Mouse (Mus musculus) frontal cortex, adult (tissue): Measurements from ENCODE around the gene Nat8f5.
"Not testable (repeated sequence)": the region's sequence is repeated elsewhere in the genome, so short reads cannot be mapped to it uniquely, and the experiment has no call there.

Source experiments
- ATAC-seq: cut with Nextera tagmentation; 2 replicates; pipeline ENCODE4 v1.9.2; 2017; ENCODE audit warnings: mild to moderate bottlenecking, moderate library complexity, mixed read lengths; ENCODE audit not compliant: low TSS enrichment

Gene Nat8f5

DNA sequence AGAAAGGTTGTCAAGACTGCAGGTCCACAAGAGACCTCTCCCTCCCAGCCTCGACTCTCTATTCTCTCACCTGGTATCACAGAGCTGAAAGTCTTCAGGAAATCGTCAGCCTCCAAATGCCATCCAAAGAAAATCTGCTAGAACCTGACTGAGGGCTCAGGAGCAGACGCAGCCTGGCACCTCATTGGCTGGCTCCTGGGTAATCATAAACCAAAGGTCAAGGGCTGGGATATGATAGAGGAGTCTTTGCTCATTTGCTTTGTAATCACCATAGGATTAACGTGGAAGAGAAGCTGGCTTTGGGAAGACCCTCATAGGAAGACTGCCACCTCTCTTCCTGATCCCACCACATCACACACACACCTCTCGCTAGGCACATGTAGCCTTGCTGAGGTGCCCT is at the start of gene Nat8f5, which contains the start of gene Nat8f6:
Gene Nat8f5, minus strand, starts transcription at position 136 of the 400 bp plus-strand sequence.
Gene Nat8f6, minus strand, starts transcription at position 118 of the 400 bp plus-strand sequence.
- no peak for ATAC-seq

DNA sequence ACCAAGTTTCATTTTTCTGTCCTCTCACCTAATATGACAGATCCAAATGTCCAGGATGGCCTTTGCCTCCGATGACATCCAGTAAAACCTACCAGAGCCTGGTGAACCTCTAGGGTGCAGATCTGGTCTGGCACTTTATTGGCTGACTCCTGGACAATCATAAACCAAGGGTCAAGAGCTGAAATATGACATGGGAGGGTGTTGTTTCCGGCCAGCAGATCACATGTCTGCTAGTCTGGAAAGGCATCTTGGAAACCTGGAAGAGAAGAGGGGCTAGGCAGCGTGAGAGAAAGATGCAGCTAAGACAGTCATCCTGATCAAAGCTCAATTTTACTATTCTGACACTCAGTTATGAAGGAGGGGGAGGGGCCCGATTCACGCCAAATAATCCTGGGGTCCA is 48.2 kb upstream of the Nat8f5 start, which contains the start of gene Nat8f2:
Gene Nat8f2, minus strand, starts transcription at position 153 of the 400 bp plus-strand sequence.
- ATAC-seq: not testable (repeated sequence)

DNA sequence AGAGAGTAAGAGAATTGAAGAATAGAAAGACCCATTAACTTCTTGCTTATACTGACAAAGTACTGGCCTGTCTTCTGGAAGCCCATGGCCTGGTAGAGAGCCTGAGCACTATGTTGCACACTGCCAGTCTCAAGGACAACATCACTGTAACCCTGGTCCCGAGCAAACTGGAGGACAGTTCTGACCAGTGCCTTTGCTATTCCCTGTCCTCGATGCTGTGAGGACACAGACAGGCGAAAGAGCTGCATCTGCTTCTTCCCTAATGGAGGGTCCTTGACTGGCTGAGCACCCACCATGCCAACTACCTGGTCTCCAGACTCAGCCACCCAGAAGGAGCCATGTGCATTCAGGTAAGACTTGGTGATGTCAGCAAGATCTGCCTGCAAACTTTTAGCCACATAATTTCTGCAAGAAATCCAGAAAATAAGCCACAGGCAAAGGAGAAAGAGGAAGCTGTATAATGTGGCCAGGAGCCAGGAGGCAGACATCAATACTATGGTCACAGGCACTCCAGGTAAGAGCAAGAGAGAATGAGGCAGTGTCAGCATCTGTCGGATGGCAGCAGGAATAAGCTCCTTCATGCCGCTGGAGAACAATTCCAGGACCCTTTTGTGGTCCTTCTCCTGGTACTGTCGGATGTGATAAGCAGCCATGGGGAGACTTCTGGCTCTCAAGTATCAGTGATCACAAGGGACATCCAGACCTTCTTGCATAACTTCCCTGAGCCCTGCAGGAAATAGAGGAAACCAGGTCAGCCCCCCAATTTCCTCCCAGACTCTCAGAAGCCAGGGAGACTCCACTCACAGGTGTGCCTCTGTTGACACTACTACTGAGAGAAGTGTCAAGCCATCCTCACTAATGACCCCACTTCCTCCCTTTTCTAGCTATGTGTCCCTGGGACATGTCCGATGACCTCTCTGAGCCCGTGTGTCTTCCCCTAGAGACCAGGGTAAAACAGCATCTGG is 47.2 kb upstream of the Nat8f5 start:
- ATAC-seq: no peak

DNA sequence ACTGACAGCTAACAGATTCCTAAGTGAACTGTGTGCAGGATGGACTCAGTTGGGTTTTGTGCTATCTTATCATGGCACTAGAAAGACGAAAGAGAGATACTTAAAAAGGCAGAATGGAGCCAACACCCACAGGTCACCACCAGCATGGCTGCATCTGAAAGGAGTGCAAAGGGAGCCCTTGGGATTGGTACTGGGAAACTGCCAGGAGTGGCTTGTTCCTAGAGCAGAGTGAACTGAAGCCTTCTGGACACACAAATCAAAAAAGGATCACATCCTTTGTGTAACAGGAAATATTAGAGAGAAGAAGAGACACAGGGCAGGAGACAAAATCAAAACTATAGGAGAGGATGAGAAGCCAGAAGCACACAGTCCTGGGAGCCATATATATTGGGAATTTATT is 46.2 kb upstream of the Nat8f5 start:
- ATAC-seq: not testable (repeated sequence)

DNA sequence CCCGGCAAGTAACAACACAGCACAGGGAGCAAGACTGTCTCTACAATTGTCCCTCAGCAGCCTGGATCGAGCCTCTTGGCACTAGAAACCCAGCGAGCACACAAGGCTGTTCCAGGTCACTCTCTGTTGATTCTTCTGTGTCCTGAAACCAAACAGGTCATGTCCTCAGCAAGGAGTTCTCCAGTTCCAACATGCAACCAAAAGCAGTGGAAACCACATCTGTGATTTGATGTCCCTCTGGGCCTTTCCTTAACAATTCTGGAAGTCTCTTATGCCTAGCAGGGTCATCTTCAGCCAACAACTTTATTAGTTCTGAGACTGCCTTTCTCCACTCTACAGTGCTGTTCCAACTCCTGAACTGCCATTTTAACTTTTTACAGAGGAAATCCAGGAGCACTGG is 45.4 kb upstream of the Nat8f5 start:
- ATAC-seq: not testable (repeated sequence)

DNA sequence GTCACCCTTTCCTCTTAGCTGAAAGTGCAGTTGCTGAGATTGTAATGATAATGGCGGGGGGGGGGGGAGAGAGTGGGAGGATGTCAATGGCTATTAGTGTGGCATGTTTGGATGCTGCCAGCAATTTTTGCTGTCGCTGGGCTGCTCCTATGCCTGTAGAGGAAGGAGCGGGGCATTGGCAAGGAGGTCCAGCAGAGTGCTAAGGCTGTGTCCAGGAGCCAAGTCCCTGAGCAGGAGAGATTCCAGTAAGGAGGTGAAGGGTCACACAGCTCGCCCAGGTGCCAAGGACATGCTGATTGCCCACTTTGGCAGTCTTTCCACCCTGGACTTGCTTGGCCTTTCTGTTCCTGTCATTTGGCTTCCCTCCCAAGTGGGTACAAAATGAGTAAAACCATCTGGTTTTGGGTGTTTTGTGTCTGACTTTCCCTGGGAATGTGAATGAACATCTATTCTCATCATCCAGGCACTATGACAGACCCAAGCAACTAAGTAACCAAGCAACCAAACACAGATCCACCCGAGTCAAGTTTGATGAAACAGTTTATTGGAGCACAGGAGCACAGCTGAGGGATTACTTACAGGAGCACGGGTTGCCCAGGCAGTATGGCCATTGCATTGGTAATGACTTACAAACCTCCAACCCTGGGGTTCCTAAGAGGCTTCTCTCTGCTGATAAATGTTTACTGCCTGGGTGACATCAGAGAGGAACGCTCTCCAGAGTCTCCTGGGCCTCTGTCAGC is 44.3 kb upstream of the Nat8f5 start:
- not testable (repeated sequence) for ATAC-seq

DNA sequence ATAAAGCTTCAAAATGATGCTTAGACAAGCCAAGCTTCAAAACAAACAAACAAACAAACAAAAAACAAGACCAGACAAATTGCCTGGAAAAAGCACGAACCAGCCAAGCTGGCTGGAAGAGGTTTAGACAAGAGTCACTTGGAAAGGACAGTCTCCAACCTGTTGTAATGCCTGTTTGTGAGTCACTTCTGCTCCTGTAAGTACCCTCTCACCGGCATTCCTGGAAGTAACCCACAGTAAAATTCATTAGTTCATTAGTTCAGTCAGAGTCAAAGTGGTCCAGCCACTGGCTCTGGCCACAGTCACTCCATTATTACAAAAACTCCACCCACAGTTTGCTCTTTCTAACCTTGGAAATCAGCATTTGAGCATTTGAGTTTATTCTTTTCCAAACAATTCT is 43.1 kb upstream of the Nat8f5 start:
- no peak for ATAC-seq

DNA sequence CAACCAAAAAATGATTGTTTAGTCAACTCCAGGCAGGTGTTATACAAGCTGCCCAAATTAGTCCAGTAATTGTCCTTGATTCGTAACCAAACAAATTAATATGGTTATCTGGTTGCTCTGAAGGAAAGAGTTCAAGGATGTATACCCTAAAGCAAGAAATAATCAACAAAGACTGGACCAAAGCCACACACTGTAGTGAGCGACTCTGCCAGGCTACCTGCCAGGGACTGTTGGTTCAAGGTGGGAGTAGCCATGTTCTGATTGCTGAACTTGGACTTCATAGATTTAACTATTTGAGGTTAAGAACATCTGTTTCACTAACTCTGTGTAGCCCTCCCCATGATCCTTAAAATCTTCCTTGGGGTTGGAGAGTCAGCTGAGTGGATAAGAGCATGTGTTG is 42.4 kb upstream of the Nat8f5 start:
- ATAC-seq: no peak

DNA sequence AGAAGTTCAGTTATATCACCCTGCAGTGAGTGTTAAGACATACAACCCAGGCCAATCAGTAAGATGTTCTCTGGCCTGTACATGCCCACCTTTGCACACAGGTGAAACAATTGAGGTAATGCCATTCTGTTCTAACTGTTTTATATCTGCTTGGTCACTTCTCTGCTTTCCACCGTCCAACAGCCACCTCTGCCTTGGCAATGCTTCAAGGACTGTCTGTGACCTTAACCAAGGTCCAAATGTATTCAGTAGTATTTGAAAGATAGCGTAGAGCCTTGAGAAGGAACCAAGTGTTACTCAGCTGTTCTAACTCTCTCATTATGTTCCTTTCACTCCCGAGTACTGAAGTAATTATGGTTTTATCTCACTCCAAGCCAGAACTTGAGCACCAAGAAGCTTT is 41.8 kb upstream of the Nat8f5 start:
- ATAC-seq: no peak

DNA sequence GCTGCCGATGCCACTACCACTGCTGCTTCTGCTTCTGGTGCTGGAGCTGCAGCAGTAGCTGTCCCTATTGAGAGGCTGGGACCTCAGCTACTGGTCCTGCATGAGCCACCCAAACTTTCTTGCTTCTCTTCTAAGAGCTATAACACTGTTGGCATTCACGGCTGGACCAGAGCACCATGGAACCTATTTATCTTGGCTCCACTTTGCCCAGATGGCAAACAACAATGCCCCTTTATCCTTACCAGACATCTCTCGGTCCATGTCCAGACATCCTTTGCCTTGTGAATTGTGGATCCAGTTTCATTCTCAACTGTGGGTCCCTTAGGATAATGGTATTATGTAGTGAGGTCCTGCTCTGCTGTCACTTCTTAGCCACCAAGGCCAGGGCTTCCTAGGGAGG is 40.5 kb upstream of the Nat8f5 start:
- ATAC-seq: no peak

DNA sequence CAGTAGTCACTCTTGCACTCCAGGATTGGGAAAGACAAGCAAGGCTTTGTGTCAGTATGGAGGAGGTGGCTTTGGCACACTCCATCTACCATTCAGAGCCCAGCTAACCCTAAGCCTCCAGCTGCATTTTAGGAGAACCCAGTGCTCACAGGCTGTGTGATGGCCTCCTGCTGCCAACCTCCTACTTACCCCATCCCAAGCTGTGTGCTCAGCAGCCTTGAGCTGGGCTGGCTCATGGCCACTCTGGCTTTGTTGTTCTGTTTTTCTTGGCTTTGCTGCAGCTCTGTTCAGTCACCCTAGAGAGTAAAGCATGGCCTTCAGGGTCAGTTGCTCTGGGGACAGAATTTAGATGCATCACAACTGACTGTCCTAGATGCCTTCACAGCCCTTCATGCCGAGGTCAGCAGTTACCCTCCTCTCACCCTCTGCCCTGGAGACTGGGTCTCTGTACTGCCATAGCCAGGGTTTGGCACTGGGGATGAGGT is 35.5 kb upstream of the Nat8f5 start:
- ATAC-seq: peak; percentile 96

DNA sequence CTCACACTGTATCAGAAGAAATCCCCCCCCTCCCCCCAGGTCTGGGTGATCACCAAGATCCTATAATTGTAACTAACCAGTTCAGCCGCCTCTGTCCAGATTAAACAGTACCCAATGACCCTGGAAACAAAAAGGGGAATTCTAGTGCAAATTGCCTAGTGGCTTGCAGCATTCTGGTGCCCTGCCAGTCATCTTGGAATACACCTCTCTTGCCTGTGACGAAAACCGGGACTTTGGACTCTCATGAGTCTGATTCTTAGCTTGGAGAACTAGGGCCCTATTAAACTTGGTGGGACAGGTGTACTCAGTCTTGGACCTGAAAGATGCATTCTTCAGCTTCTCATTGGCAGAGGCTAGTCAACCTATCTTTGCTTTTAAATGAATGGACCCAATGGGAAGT is 32.7 kb upstream of the Nat8f5 start:
- no peak for ATAC-seq

DNA sequence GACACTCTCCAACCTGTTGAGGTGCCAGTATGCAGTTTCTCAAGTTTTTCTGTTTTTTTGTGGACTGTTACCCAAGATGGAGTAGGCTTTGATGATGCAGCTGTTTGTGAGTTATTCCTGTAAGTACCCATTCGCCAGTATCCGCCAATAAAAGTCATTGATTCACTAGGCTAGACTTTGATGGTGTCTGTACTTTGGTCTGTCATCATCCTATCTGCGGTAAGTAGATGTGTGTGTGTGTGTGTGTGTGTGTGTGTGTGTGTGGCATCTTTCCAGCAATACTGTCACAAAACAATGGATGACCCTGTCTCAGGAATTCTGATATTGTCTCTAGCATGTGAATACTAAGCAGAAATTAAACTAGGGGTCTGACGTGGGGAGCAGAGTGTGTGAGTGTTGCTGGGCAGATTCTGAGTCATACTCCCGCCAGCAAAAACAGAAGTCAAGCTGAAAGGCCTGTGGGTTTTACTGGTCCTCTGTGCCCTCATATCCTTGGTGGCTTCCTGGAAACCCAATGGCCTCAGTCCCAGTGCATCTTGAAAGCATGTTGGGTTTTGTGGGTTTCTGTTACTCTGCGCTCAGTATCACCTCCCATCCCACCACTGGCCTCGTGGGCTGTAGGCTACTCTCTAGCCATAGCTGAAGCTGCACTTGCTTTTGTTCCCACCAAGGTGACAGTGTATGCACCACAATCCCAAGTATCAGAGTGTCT is 30.4 kb upstream of the Nat8f5 start:
- ATAC-seq: no peak

DNA sequence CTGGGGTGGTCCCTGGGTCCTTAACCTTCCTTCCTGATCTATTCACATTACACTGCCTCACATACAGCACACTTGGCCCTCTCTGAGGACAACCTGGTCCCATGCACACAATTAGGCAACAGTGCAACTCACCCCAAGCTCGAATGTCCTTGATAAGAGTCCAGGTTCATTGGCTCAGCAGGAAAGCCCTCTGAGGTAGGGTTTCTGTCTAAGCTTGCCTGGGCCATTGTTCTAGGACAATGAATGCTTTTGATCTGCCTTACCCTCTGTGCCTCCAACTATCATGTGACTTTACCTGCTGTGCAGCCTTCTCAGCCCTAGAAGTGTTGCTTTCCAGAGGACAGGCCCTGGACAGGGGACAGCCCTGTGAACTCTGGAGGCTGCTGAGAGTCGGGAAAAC is 28.5 kb upstream of the Nat8f5 start:
- no peak for ATAC-seq

DNA sequence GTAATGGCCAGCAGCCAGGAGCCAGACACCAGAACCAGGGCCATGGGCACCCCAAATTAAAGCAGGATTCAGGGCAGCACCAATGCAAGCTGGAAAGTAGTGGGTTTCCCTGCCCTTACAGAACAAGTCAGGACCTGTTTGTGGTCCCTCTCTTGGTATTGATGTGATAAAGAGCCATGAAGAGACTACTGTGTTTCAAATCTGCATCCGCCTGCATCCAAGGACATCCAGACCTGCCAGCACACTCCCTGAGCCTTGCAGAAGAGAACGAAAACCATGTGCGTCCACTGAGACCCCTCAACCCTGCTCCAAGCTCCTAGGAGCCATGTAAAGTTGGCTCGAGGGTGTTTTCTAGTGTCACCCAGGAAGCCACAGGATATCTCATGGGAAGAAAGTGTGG is 27.4 kb upstream of the Nat8f5 start:
- ATAC-seq: no peak

DNA sequence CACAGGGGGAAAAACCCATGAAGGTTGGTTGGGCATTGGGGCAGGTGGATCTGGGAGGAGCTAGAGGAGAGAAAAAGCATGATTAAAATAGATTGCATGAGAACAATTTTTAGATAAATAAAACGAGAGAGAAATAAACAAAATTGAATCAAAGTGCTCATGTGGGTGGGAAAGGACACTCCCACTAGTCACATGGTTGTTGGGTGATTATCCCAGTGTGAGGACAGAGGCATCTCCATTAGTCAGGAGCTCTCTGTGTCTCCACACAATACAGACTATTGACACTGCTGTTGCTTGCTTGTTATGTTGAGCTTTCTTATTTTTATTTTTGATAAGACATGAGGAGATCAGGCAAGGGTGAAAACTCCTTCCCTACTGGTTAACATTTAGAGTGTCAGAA is 26.1 kb upstream of the Nat8f5 start:
- ATAC-seq: no peak

DNA sequence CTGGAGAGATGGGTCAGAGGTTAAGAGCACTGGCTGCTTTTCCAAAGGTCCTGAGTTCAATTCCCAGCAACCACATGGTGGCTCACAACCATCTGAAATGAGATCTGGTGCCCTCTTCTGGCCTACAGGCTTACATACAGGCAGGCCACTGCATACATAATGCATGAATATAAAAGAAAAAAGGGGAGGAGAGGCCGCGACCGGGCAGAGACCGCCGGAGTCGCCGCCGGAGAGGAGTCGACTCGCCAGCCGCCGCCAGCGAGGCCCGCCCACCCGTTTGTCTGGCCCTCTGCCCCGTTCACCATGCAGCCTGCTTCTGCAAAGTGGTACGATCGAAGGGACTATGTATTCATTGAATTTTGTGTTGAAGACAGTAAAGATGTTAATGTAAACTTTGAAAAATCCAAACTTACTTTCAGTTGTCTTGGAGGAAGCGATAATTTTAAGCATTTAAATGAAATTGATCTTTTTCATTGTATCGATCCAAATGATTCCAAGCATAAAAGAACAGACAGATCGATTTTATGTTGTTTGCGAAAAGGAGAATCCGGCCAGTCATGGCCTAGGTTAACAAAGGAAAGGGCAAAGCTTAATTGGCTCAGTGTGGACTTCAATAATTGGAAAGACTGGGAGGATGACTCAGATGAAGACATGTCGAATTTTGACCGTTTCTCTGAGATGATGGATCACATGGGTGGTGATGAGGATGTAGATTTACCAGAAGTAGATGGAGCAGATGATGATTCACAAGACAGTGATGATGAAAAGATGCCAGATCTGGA is 23.1 kb upstream of the Nat8f5 start:
- ATAC-seq: not testable (repeated sequence)

DNA sequence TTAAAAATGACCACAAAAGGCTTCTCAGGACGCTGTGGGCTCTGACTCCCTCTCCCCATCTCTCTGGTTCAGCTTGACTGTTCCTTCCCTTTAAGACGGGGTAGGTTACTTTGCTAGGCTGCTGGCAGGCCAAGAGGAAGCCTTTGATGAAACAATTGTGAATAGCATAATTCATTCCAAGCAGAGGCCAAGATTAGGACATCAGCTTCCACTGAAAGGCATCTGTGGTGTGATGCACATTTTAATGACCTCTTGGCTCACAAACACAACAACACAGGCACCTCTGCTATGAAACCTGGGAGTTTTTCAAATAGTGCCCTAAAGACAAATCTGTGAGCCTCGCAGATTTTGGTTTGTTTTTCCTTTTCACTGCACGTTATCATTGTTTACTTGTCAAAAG is 19.2 kb upstream of the Nat8f5 start:
- ATAC-seq: peak; percentile 47; the same call in 1 of the 2 replicates

DNA sequence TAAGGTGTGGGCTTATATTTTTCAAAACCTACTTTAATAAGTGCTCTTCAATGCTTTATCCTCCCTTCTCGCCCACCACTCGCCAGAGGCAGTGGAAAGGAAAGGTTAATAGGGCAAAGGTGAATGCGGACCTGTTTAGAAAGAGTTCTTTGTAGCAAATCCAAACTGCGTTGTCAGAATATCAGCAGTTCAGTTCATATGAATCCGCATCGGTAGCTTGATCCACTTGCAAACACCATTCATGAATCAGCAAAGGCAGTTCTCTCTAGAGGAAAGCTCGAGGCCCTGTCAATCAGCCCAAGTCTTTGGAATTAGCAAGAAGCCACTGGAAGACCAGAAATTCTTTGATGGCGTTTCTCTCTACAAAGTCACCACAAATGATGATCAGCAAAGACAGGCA is 17.9 kb upstream of the Nat8f5 start:
- no peak for ATAC-seq

DNA sequence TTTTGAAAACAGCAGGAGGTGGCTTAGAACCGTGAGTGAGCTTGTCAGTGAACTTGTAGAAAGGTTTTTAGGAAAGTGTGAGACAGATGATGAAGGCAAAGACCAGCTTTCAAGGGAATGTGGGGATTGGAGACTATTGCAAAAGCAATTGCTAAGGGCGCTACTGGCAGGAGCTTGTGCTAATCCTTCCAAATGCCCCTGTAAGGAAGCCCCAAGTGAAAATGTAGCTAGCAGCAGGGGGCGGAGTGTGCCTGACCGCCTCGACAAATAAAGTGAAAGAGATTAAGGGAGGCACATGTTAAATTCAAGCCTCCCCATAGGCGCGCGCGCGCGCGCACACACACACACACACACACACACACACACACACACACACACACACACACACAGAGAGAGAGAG is 16.5 kb upstream of the Nat8f5 start:
- ATAC-seq: not testable (repeated sequence)

DNA sequence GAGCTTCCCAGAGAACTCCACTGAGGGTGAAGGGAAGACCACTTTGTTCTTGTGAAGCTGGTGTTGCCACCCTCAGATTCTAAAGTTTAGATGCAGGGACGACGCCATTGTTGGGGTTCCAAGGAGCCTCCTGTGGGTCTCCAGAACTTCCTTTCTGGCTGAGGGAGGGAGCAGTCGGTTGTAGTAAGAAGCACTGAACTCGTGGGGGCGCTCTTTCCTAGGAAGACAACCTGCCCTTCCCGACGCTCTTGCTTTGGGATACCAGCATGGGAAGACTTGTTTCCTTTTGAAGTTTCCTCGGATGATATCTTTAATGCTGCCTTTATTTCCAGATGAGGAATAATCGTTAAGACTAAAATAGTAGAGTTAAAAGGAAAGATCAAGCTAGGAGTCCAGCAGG is 16.1 kb upstream of the Nat8f5 start:
- not testable (repeated sequence) for ATAC-seq
